ENCODE assay signal across 26 mouse cellular contexts in genomic region chr11:88359736-88360135, GRCm38 (mm10).
DNase-seq lines count a peak whose midpoint lies in the region; ATAC-seq lines count a peak whose summit lies in the region.
"Had no signal": no experiment of that assay in that cellular context is flagged by ENCODE, and none has a peak within 500 bp of the region (broad histone marks: within the 10 kb centered on the region; RNA-seq: fewer than 3 reads in every experiment).

No protein-coding gene starts in this region.

- peaks cover 79% of the 10 kb centered on the region for H3K4me1 ChIP-seq in heart, embryonic 10.5 days
- peaks cover 48% of the 10 kb centered on the region for H3K4me1 ChIP-seq in heart, embryonic 15.5 days (replicated peaks)

- H3K27me3 ChIP-seq in heart, embryonic 10.5 days (ENCODE audit: insufficient read depth, poor library complexity, severe bottlenecking) = no peaks in the 10 kb centered on the region
- H3K27me3 ChIP-seq in heart, embryonic 15.5 days = no peaks in the 10 kb centered on the region
- H3K27me3 ChIP-seq: embryonic facial prominence, embryonic 12.5 days; forebrain, embryonic 15.5 days; intestine, embryonic 15.5 days; liver, embryonic 12.5 days; megakaryocyte, embryonic 14.5 days; midbrain, embryonic 13.5 days; Patski had no signal

- ATAC-seq in heart, embryonic 15.5 days (replicated peaks; ENCODE audit: insufficient number of reproducible peaks, insufficient read depth, low FRiP score, low read depth) = 0 out of 2 replicates have a peak, but pooled peaks have one; percentile 2
- ATAC-seq: forebrain, embryonic 15.5 days; hindbrain, embryonic 16.5 days; intestine, embryonic 15.5 days; liver, embryonic 12.5 days; liver, postnatal 0 days; midbrain, embryonic 13.5 days; Patski had no signal

- H3K9me3 ChIP-seq in heart, embryonic 10.5 days = no peaks in the 10 kb centered on the region
- H3K9me3 ChIP-seq in heart, embryonic 15.5 days (replicated peaks) = no peaks in the 10 kb centered on the region
- H3K9me3 ChIP-seq: embryonic facial prominence, embryonic 12.5 days; forebrain, embryonic 10.5 days; forebrain, embryonic 15.5 days; intestine, embryonic 15.5 days; liver, embryonic 12.5 days; megakaryocyte, embryonic 14.5 days; midbrain, embryonic 13.5 days had no signal

- WGBS in heart, embryonic 10.5 days = 38% methylated on average over 7 of the region's 7 CpGs
- WGBS in heart, embryonic 15.5 days = 32% methylated on average over 7 of the region's 7 CpGs

- no peak overlapping the region for H3K4me2 ChIP-seq in heart, embryonic 15.5 days
- H3K4me2 ChIP-seq: embryonic facial prominence, embryonic 12.5 days; forebrain, embryonic 15.5 days; intestine, embryonic 15.5 days; liver, embryonic 12.5 days; midbrain, embryonic 13.5 days had no signal

- H3K36me3 ChIP-seq in heart, embryonic 10.5 days = peaks cover 31% of the 10 kb centered on the region
- H3K36me3 ChIP-seq in heart, embryonic 15.5 days = no peaks in the 10 kb centered on the region
- H3K36me3 ChIP-seq: forebrain, embryonic 15.5 days; intestine, embryonic 15.5 days had no signal

- H3K9ac ChIP-seq in heart, embryonic 15.5 days = no peak overlapping the region
- H3K9ac ChIP-seq: embryonic facial prominence, embryonic 12.5 days; forebrain, embryonic 15.5 days; intestine, embryonic 15.5 days; liver, embryonic 12.5 days; liver, postnatal 0 days; midbrain, embryonic 13.5 days had no signal

- H3K4me3 ChIP-seq in heart, embryonic 10.5 days = no peak overlapping the region
- no peak overlapping the region for H3K4me3 ChIP-seq in heart, embryonic 15.5 days
- H3K4me3 ChIP-seq: embryonic facial prominence, embryonic 12.5 days; forebrain, embryonic 10.5 days; forebrain, embryonic 15.5 days; intestine, embryonic 15.5 days; liver, embryonic 12.5 days; megakaryocyte, embryonic 14.5 days; midbrain, embryonic 13.5 days had no signal

- intact Hi-C loops in heart, postnatal 25 days (cut with DNase I) = no loop called here

- H3K27ac ChIP-seq in heart, embryonic 10.5 days = peak overlapping the region; percentile 80
- H3K27ac ChIP-seq in heart, embryonic 15.5 days = peak overlapping the region; percentile 77
- H3K27ac ChIP-seq: embryonic facial prominence, embryonic 12.5 days; forebrain, embryonic 10.5 days; forebrain, embryonic 15.5 days; intestine, embryonic 15.5 days; liver, embryonic 12.5 days; midbrain, embryonic 13.5 days had no signal

- DNase-seq in heart, adult 18-20 months = peak; percentile 46 to 52
- no peak for DNase-seq in heart, postnatal 25 days (ENCODE audit: low spot score)
- no peak for DNase-seq in heart, embryonic 10.5 days (ENCODE audit: low spot score)
- DNase-seq in urinary bladder, postnatal 4 days (ENCODE audit: low spot score in 2 of 2) = no peak
- no peak for DNase-seq in cerebellum, adult 9-11 months
- no peak for DNase-seq in layer of hippocampus, adult 11-12 months (ENCODE audit: low spot score)
- DNase-seq: adrenal gland, postnatal 10 days; cerebellum, adult 8-10 months; embryo, embryonic 11 days; kidney, adult 2 months; kidney, postnatal 36 days; layer of hippocampus, postnatal 36 days; left cerebral cortex, postnatal 4 days; liver, postnatal 0 days; lung, postnatal 36 days; thymus, postnatal 25 days had no signal

Comparison
In these comparisons a context has a peak if more than half of its experiments do, and no peak if none do; other contexts are left out.
1. DNase-seq: peak in heart, adult 18-20 months (2 of 2); none in heart, postnatal 25 days (single experiment), heart, embryonic 10.5 days (single experiment), urinary bladder, postnatal 4 days (0 of 2), cerebellum, adult 9-11 months (single experiment) and layer of hippocampus, adult 11-12 months (single experiment).